Mouse (Mus musculus) erythroblast, embryonic 14.5 days (primary cell): ENCODE measurements around the gene Kcnma1. TPM values are rescaled to one million over a fixed set of nuclear protein-coding genes. Genes with fewer than 3 reads are reported as not detected.

ENCODE experiments used
- H3K27me3 ChIP-seq: 2 replicates; pipeline ENCODE4 v1.6.1; 2012; ENCODE audit warnings: inconsistent platforms; ENCODE audit not compliant: control insufficient read depth
- H3K36me3 ChIP-seq: 2 replicates; pipeline ENCODE4 v1.6.1; 2012; ENCODE audit warnings: mild to moderate bottlenecking, inconsistent platforms; ENCODE audit not compliant: control insufficient read depth
- H3K4me1 ChIP-seq: 2 replicates; pipeline ENCODE4 v1.6.1; 2012; ENCODE audit warnings: inconsistent platforms; ENCODE audit not compliant: control insufficient read depth
- H3K4me3 ChIP-seq: replicated peaks from 2 replicates; pipeline ENCODE3; 2012; ENCODE audit warnings: moderate library complexity, mild to moderate bottlenecking, inconsistent platforms
- H3K9me3 ChIP-seq: 2 replicates; pipeline ENCODE4 v1.6.1; 2012; ENCODE audit warnings: low read length, inconsistent platforms, mixed read lengths; ENCODE audit not compliant: control insufficient read depth
- GATA1 ChIP-seq: IDR thresholded peaks from 2 replicates; pipeline ENCODE4 v1.6.1; 2012; ENCODE audit warnings: low read length, inconsistent platforms, mixed read lengths
- TAL1 ChIP-seq: IDR thresholded peaks from 3 replicates; pipeline ENCODE4 v1.6.1; 2012; ENCODE audit warnings: low read length, inconsistent platforms, mixed read lengths
- polyA plus RNA-seq: library from polyadenylated mRNA; stranded (reverse); fragments of >175 nt; gene quantifications from 2 replicates; pipeline ENCODE4 v1.2.3, GENCODE M21; 2012

Kcnma1 gene
- polyA plus RNA-seq, 1 experiment = not detected

GRCm38 (mm10) chr14:23378351-23379087 lies 635.8 kb downstream of the Kcnma1 start:
- no peaks in the 10 kb centered on the region for H3K9me3 ChIP-seq
- no peak for TF ChIP-seq GATA1
- TF ChIP-seq TAL1 = no peak
- H3K4me3 ChIP-seq = no peak overlapping the region
- H3K27me3 ChIP-seq = no peaks in the 10 kb centered on the region
- H3K36me3 ChIP-seq = no peaks in the 10 kb centered on the region
- no peaks in the 10 kb centered on the region for H3K4me1 ChIP-seq

GRCm38 (mm10) chr14:23372021-23372420 lies 642.3 kb downstream of the Kcnma1 start:
- TF ChIP-seq GATA1 = no peak
- no peak for TF ChIP-seq TAL1

GRCm38 (mm10) chr14:23360491-23360995 lies 653.7 kb downstream of the Kcnma1 start:
- Histone ChIP-seq H3K36me3 (no peaks in the 10 kb centered on the region), H3K27me3 (no peaks in the 10 kb centered on the region), H3K4me1 (no peaks in the 10 kb centered on the region), H3K9me3 (no peaks in the 10 kb centered on the region), H3K4me3 (no peak overlapping the region)
- no peak for TF ChIP-seq GATA1
- TF ChIP-seq TAL1 = no peak

More at GRCm38 (mm10) chr14:23372021-23372420, 642.3 kb downstream of the Kcnma1 start:
- Histone ChIP-seq H3K4me3 (no peak overlapping the region), H3K4me1 (no peaks in the 10 kb centered on the region), H3K9me3 (no peaks in the 10 kb centered on the region), H3K27me3 (no peaks in the 10 kb centered on the region), H3K36me3 (no peaks in the 10 kb centered on the region)

DNA sequence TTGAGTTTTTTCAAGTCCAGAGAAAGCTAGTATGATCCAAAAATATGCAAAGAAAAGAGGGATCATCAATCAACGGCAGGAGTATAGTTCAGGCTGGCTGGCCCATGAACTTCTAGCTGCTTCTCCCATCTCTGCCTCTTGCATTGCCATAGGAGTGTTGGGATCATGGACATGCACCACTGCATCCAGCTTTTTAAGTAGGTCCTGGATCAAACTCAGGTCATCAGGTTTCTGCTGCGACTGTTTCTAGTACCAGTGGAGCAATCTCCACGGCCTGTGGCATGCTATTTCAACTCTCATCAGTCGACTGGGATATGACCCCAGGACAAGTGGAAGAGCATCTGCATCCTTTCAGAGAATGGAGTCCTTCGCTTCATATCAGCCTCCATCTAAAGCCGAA lies 655.5 kb downstream of the Kcnma1 start:
- TF ChIP-seq TAL1 (no peak), GATA1 (no peak)
- Histone ChIP-seq H3K4me1 (no peaks in the 10 kb centered on the region), H3K9me3 (no peaks in the 10 kb centered on the region), H3K27me3 (no peaks in the 10 kb centered on the region), H3K36me3 (no peaks in the 10 kb centered on the region), H3K4me3 (no peak overlapping the region)

DNA sequence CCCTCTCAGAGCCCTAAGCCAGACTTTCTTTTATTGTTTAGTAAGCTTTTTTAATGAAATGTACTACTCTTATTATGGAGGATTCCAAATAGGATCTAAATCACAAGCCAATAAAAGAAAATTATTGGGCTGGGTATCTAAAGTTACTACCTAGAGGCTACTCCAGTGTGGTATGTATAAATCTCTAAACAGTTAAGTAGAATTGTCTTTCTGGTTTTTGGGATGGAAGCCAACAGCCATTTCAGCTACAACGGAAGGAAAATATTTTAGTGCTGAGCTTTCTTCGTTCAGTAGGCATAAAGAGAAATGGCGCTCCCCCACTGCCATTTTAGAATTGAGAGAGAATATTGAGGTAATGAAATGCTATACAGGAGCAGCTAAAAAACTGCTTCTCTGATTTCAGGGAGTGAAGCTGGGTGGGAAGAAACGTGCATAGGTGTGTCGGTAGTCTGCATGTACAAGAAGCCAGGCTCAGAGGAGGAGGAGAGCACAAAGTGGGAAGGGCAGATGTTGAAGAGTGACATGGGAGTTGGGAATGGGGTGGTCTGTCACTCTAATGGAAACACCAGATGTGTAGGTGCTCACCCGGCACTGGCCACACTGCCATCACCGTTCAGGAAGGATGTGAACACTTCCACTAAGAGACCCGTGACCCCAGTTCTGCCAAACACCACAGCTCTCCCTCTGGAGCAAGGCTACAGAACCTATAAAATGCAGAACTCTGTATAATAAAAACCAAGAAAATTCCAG lies 656.6 kb downstream of the Kcnma1 start:
- TF ChIP-seq GATA1 (no peak), TAL1 (no peak)
- no peaks in the 10 kb centered on the region for H3K9me3 ChIP-seq

DNA sequence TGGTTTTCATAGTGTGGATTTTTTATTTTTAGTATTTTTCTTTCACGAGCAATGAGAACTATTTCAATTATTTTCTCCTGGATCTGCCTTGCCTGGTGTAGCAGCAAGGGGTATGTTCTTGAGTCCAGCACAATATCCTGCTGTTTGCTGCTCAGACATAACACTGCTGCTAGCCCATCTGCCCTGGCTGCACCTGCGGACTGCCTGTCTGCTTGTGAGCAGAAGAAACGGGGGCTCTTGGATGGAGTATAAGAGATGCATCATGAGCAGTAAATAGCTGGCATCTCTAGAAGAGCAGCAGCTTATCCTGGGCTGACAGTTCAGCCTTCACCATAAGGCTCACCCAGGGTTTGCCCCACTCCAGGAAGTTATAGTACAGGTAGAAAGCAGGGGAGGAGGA lies 687.5 kb downstream of the Kcnma1 start:
- TF ChIP-seq GATA1 = no peak
- TF ChIP-seq TAL1 = no peak

More for the DNA sequence above, 656.6 kb downstream of the Kcnma1 start:
- H3K4me1 ChIP-seq = no peaks in the 10 kb centered on the region
- H3K27me3 ChIP-seq = no peaks in the 10 kb centered on the region
- H3K36me3 ChIP-seq = no peaks in the 10 kb centered on the region
- no peak overlapping the region for H3K4me3 ChIP-seq

DNA sequence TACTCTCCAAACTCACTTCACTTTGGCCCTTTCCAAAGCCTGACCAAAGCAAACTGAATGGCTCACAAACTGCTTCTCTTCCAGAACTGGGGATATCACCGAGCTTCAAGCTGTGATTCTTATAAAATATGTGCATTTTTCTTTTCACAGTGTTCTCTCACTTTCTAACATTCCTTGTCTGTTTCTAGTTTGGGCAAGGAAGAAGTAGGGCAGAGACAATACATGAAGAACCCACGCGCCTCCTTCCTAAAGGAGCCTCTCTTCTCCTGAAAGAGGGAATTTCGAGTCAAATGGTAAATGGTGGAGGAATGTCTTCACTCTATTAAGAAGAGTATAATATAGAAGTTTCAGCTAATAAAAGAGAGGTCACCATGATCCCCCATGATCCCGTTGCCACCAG lies 709.0 kb downstream of the Kcnma1 start:
- Histone ChIP-seq H3K36me3 (no peaks in the 10 kb centered on the region), H3K9me3 (no peaks in the 10 kb centered on the region), H3K27me3 (no peaks in the 10 kb centered on the region), H3K4me3 (no peak overlapping the region), H3K4me1 (no peaks in the 10 kb centered on the region)
- TF ChIP-seq GATA1 = no peak
- TF ChIP-seq TAL1 = no peak

More for the DNA sequence above, 687.5 kb downstream of the Kcnma1 start:
- Histone ChIP-seq H3K4me1 (no peaks in the 10 kb centered on the region), H3K27me3 (no peaks in the 10 kb centered on the region), H3K36me3 (no peaks in the 10 kb centered on the region), H3K4me3 (no peak overlapping the region), H3K9me3 (no peaks in the 10 kb centered on the region)

DNA sequence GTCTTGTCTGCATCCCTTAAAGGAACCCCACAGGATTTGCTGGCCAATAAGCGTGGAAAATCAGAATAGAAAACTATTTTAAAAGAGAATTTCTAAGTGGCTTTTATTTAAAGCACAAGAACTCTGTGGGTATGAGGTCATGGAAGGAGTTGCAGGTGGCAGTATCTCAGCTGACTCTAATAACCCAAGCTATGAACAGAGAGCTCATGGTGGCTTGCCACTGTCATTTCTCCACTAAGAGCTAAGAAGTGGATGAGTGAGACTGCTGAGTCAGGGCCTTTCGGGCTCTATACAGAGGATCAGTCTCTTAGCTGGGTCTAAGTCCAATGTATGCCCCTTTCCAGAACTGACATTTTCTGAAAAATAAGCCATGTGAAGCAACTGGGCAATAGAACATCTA lies 713.8 kb downstream of the Kcnma1 start:
- Histone ChIP-seq H3K27me3 (no peaks in the 10 kb centered on the region), H3K9me3 (no peaks in the 10 kb centered on the region), H3K36me3 (no peaks in the 10 kb centered on the region), H3K4me1 (no peaks in the 10 kb centered on the region), H3K4me3 (no peak overlapping the region)
- TF ChIP-seq GATA1 (no peak), TAL1 (no peak)

- H3K9me3 ChIP-seq = no peaks in the 10 kb centered on the region; the same call in 1 of the 2 replicates
- no peak overlapping the region for H3K4me3 ChIP-seq
- no peaks in the 10 kb centered on the region for H3K36me3 ChIP-seq
- no peaks in the 10 kb centered on the region for H3K4me1 ChIP-seq
- no peak for TF ChIP-seq GATA1
- no peak for TF ChIP-seq TAL1
- H3K27me3 ChIP-seq = no peaks in the 10 kb centered on the region
Measured at GRCm38 (mm10) chr14:23290634-23291033, 723.7 kb downstream of the Kcnma1 start.
